Mouse (Mus musculus) CH12.LX (cell line): ENCODE measurements around the gene Tbc1d22a.

Source experiments
- E2F4 ChIP-seq: IDR thresholded peaks from 2 replicates; pipeline ENCODE4 v1.6.1; 2011; ENCODE audit warnings: low read depth, low read length, improper control_type of control experiment; ENCODE audit not compliant: insufficient replicate concordance
- ELF1 ChIP-seq: IDR thresholded peaks from 2 replicates; pipeline ENCODE4 v1.6.1; 2014; ENCODE audit warnings: low read depth, mild to moderate bottlenecking, inconsistent platforms, low read length, improper control_type of control experiment
- EP300 ChIP-seq: IDR thresholded peaks from 2 replicates; pipeline ENCODE4 v1.6.1; 2011; ENCODE audit warnings: low read length, improper control_type of control experiment
- JUND ChIP-seq: conservative IDR thresholded peaks from 2 replicates; pipeline ENCODE4 v1.6.1; 2011; ENCODE audit warnings: low read depth, low read length, improper control_type of control experiment
- KAT2A ChIP-seq: IDR thresholded peaks from 2 replicates; pipeline ENCODE4 v1.6.1; 2012; ENCODE audit warnings: low read length, improper control_type of control experiment, inconsistent platforms; ENCODE audit not compliant: insufficient replicate concordance
- MAFK ChIP-seq: IDR thresholded peaks from 2 replicates; pipeline ENCODE4 v1.6.1; 2011; ENCODE audit warnings: low read length, improper control_type of control experiment; ENCODE audit not compliant: insufficient replicate concordance
- POLR2A ChIP-seq: IDR thresholded peaks from 2 replicates; pipeline ENCODE4 v1.6.1; 2011; ENCODE audit warnings: low read depth, mild to moderate bottlenecking, improper control_type of control experiment, low read length
- SIN3A ChIP-seq: IDR thresholded peaks from 2 replicates; pipeline ENCODE4 v1.6.1; 2012; ENCODE audit warnings: low read length, improper control_type of control experiment, inconsistent platforms
- TBP ChIP-seq: conservative IDR thresholded peaks from 2 replicates; pipeline ENCODE4 v1.6.1; 2011; ENCODE audit warnings: low read depth, low read length, improper control_type of control experiment
- UBTF ChIP-seq: IDR thresholded peaks from 2 replicates; pipeline ENCODE4 v1.6.1; 2012; ENCODE audit warnings: low read depth, mild to moderate bottlenecking, inconsistent platforms, low read length, improper control_type of control experiment, moderate library complexity
- USF1 ChIP-seq: IDR thresholded peaks from 2 replicates; pipeline ENCODE4 v1.6.1; 2014; ENCODE audit warnings: low read depth, mild to moderate bottlenecking, inconsistent platforms, low read length, improper control_type of control experiment
- ZC3H11A ChIP-seq: IDR thresholded peaks from 2 replicates; pipeline ENCODE4 v1.6.1; 2012; ENCODE audit warnings: low read depth, mild to moderate bottlenecking, inconsistent platforms, low read length, improper control_type of control experiment
- ZKSCAN1 ChIP-seq: IDR thresholded peaks from 2 replicates; pipeline ENCODE4 v1.6.1; 2012; ENCODE audit warnings: low read depth, inconsistent platforms, low read length, improper control_type of control experiment, borderline replicate concordance

- TF ChIP-seq ELF1 (no peak), POLR2A (no peak), SIN3A (no peak), EP300 (no peak), TBP (no peak), E2F4 (no peak), KAT2A (no peak), JUND (no peak), ZKSCAN1 (no peak), UBTF (no peak), ZC3H11A (no peak), USF1 (no peak), MAFK (no peak)
These were observed 6.5 kb downstream of the Tbc1d22a start for GRCm38 (mm10) chr15:86220715-86221114.
